Mouse (Mus musculus) heart, embryonic 11.5 days (tissue): ENCODE results near the gene Mapkap1. TPM values are rescaled to one million over a fixed set of nuclear protein-coding genes. Genes with fewer than 3 reads are reported as not detected.

Source experiments
- ATAC-seq: fragments of 200-750 bp; cut with Nextera tagmentation; replicated peaks from 2 replicates; pipeline ENCODE4 v1.8.0; 2017; ENCODE audit warnings: moderate library complexity; ENCODE audit not compliant: insufficient number of reproducible peaks, low FRiP score, low TSS enrichment
- H3K27ac ChIP-seq: fragments of 300-500 bp; sonication (generic); 2 replicates; pipeline ENCODE4 v1.5.1; 2014; ENCODE audit warnings: mild to moderate bottlenecking, low read depth, low read length
- H3K27me3 ChIP-seq: fragments of 300-500 bp; sonication (generic); 2 replicates; pipeline ENCODE4 v1.6.1; 2014; ENCODE audit warnings: mild to moderate bottlenecking, low read length, mixed read lengths; ENCODE audit not compliant: control insufficient read depth, insufficient read depth
- H3K36me3 ChIP-seq: fragments of 300-500 bp; sonication (generic); 2 replicates; pipeline ENCODE4 v1.6.1; 2014; ENCODE audit warnings: mild to moderate bottlenecking, low read length, moderate library complexity, mixed read lengths; ENCODE audit not compliant: control insufficient read depth, insufficient read depth
- H3K4me1 ChIP-seq: fragments of 300-500 bp; sonication (generic); 2 replicates; pipeline ENCODE4 v1.6.1; 2014; ENCODE audit warnings: low read length; ENCODE audit not compliant: control insufficient read depth, insufficient read depth
- H3K4me2 ChIP-seq: fragments of 300-500 bp; sonication (generic); 2 replicates; pipeline ENCODE4 v1.6.1; 2014; ENCODE audit warnings: mild to moderate bottlenecking, moderate library complexity
- H3K4me3 ChIP-seq: fragments of 300-500 bp; sonication (generic); 2 replicates; pipeline ENCODE4 v1.5.1; 2014; ENCODE audit warnings: low read depth, low read length
- H3K9ac ChIP-seq: fragments of 300-500 bp; sonication (generic); 2 replicates; pipeline ENCODE4 v1.6.1; 2014; ENCODE audit warnings: mild to moderate bottlenecking, low read depth, low read length, moderate library complexity
- H3K9me3 ChIP-seq: fragments of 300-500 bp; sonication (generic); replicated peaks from 2 replicates; pipeline ENCODE4 v1.6.1; 2016; ENCODE audit warnings: low read length; ENCODE audit not compliant: control insufficient read depth
- WGBS: fragments of 180-500 bp; shearing (Covaris S2); extraction: QIAGEN DNeasy Blood & Tissue Kit; methylation state at CpG from one replicate; pipeline ENCODE4 v1.1.7; 2014; ENCODE audit not compliant: insufficient replicate concordance; 5-methylcytosine and 5-hydroxymethylcytosine counted together
- polyA plus RNA-seq: library from polyadenylated mRNA; unstranded; fragments of >200 nt; fragmentation: Nextera tagmentation; extraction: Ambion mirVana; gene quantifications from 2 replicates; pipeline ENCODE4 v1.2.1, GENCODE M21; 2014

Mapkap1 gene
- polyA plus RNA-seq, 1 experiment from 2014 or later, result 61.7 TPM

DNA sequence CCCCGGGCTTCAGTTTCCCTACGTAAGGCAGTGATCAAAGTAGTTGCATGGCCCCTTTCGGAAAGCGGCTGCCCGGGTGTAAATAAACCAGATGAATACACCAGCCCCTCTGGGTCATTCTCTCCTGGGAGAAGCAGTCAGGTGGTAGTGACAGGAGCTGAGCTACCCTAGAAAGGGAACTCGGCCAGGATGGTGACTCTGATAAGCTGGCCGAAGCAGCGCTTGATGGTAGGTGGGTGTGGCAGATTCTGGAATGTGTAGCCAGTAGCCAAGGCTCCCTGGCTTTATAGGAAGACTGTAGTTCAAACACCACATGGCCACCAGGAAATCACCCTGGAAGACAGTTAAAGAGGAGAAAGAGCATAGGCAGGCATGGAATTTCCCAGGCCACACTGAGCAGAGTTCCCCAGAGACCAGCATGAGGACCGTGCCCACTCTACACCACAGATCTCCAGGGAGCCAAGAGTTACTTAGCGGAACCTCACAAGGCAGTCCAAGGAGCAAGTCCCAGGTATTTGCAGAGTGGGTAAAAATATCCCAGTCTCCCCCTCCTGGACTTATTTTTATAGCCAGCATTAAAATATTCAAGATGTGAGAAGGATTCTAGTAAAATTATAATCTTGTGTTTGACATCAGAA lies 214.3 kb downstream of the Mapkap1 start:
- ATAC-seq, result no peak
- WGBS, result 46% methylated on average over 10 of the region's 10 CpGs

DNA sequence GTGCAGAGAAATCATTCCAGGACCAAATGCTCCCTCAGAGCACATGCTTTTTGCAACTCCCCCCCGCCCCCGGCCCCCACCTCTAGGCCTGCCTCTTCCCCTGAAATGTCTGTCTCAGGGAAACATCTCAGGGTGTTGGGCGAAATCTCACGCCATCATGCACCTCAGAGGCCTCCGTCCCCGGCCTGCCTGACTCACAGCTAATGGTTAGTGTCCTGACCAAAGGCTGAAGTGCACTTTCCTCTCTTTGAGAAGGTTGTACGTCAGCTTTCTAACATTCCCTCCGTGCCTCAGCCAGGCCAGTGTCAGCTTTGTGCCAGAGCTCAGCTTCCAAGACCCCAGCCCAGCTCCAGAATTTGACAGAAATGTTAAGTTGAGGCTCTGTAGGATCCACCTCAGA lies 214.9 kb downstream of the Mapkap1 start:
- H3K4me3 ChIP-seq, result no peak overlapping the region
- no peaks in the 10 kb centered on the region for H3K27me3 ChIP-seq
- peaks cover 8% of the 10 kb centered on the region for H3K4me1 ChIP-seq
- H3K27ac ChIP-seq, result no peak overlapping the region
- H3K9ac ChIP-seq, result no peak overlapping the region
- 71% methylated on average over 8 of the region's 8 CpGs for WGBS
- no peaks in the 10 kb centered on the region for H3K9me3 ChIP-seq
- ATAC-seq, result no peak
- H3K36me3 ChIP-seq, result no peaks in the 10 kb centered on the region; the same call in 1 of the 2 replicates
- H3K4me2 ChIP-seq, result no peak overlapping the region

More for the DNA sequence above, 214.3 kb downstream of the Mapkap1 start:
- Histone ChIP-seq H3K36me3 (no peaks in the 10 kb centered on the region; the same call in 1 of the 2 replicates), H3K27ac (no peak overlapping the region), H3K4me1 (peaks cover 8% of the 10 kb centered on the region), H3K9ac (no peak overlapping the region), H3K4me3 (no peak overlapping the region), H3K9me3 (no peaks in the 10 kb centered on the region), H3K4me2 (no peak overlapping the region), H3K27me3 (no peaks in the 10 kb centered on the region)

DNA sequence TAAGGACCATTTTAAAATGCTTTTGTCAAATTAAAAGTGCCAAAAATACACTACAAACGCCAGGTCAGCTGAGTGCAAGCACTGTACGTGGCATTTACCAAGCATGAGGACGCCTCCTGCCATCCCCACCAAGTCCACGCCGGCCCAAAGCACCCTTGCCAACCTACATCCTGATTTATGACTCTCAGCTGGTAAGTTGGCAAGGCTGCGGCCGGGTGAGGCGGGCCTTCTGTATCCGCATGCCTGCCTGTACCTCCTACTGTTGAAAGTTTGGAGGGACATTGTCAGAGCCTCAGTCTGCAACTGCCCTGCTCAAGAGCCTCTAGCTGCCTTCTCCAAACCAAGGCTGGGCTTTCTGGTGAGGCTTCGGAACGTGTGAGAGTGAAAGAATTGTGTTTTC lies 215.9 kb downstream of the Mapkap1 start:
- H3K4me2 ChIP-seq, result no peak overlapping the region
- H3K9me3 ChIP-seq, result no peaks in the 10 kb centered on the region
- no peak for ATAC-seq
- H3K36me3 ChIP-seq, result no peaks in the 10 kb centered on the region; the same call in 1 of the 2 replicates
- 87% methylated on average over 11 of the region's 11 CpGs for WGBS
- no peaks in the 10 kb centered on the region for H3K27me3 ChIP-seq
- no peak overlapping the region for H3K27ac ChIP-seq
- no peak overlapping the region for H3K9ac ChIP-seq
- H3K4me3 ChIP-seq, result no peak overlapping the region
- peaks cover 11% of the 10 kb centered on the region for H3K4me1 ChIP-seq

DNA sequence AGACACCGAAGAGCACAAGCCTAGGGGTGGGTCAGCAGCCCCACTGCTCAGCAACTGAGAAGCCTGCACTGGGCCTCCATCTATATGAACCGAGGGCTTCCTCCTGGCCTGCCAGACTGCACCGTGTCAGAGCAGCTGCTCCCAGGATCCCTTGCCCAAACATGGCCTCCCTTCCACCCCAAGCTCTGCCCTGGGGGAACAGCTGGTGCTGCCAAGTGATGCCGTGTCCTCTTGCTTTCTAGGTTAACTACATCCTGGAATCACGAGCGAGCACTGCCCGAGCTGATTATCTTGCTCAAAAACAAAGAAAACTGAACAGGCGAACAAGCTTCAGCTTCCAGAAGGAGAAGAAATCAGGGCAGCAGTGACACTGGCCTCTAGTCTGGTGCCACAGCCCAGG lies 216.6 kb downstream of the Mapkap1 start:
- Histone ChIP-seq H3K4me3 (no peak overlapping the region), H3K27ac (no peak overlapping the region), H3K9me3 (no peaks in the 10 kb centered on the region), H3K36me3 (no peaks in the 10 kb centered on the region; the same call in 1 of the 2 replicates), H3K4me2 (no peak overlapping the region), H3K4me1 (peaks cover 11% of the 10 kb centered on the region), H3K9ac (no peak overlapping the region), H3K27me3 (no peaks in the 10 kb centered on the region)
- WGBS, result 86% methylated on average over 8 of the region's 8 CpGs
- no peak for ATAC-seq

GRCm38 (mm10) chr2:34624076-34624475 lies 217.5 kb downstream of the Mapkap1 start:
- H3K9ac ChIP-seq, result no peak overlapping the region
- no peak overlapping the region for H3K27ac ChIP-seq
- peaks cover 11% of the 10 kb centered on the region for H3K4me1 ChIP-seq
- no peaks in the 10 kb centered on the region for H3K9me3 ChIP-seq
- ATAC-seq, result no peak
- no peak overlapping the region for H3K4me3 ChIP-seq
- H3K36me3 ChIP-seq, result no peaks in the 10 kb centered on the region; the same call in 1 of the 2 replicates
- no peaks in the 10 kb centered on the region for H3K27me3 ChIP-seq
- WGBS, result 87% methylated on average over 12 of the region's 12 CpGs
- no peak overlapping the region for H3K4me2 ChIP-seq

DNA sequence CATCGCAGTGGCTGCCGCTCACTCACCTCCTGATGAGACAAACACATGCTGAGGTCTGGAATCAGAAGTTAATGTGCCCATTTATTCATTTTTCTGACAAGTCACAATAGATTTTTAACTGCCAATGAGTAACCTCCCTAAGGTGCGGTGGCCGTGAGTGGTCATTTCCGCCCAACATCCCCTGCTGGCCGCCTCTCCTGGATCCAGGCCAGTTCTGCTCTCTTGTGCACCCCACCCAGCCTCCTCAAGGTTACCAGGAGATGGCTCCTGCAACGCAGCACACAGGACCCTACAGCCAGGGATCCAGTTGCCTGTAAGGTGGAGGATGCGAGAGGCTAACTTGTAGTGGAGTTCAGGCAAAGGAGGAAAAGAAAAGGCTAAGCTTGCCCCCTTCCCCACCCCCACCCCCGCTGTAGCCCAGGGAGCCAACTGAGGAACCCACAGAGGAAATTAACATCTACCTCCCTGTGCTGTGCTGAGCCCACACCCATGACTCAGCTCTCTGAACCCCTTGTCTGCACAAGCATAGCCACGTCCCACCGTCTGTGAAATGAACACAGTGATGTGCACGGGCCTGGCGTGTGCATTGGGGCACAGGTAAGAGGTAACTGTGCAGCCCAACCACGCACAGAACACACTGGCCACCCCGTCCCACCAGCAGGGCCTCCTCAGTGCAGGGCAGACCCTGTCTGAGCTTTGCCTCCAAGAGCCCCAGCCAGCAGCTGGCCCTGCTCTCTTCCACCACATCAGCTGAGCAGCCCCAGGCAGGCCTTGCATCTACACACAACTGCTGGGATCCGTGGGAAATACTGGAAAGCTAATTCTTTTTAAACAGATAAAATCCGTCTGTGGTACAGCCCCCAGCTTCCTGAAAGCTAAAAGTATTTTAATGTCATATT lies 221.0 kb downstream of the Mapkap1 start:
- Histone ChIP-seq H3K4me3 (no peak overlapping the region), H3K27me3 (no peaks in the 10 kb centered on the region), H3K4me1 (peaks cover 5% of the 10 kb centered on the region), H3K27ac (no peak overlapping the region), H3K36me3 (no peaks in the 10 kb centered on the region; the same call in 1 of the 2 replicates), H3K9ac (no peak overlapping the region), H3K4me2 (no peak overlapping the region), H3K9me3 (no peaks in the 10 kb centered on the region)
- ATAC-seq, result peak; percentile 23; the same call in 1 of the 2 replicates
- WGBS, result 63% methylated on average over 17 of the region's 17 CpGs

GRCm38 (mm10) chr2:34628903-34629540 lies 222.5 kb downstream of the Mapkap1 start:
- Histone ChIP-seq H3K36me3 (no peaks in the 10 kb centered on the region; the same call in 1 of the 2 replicates), H3K4me1 (peaks cover 5% of the 10 kb centered on the region), H3K9ac (peak overlapping the region; percentile 12; the same call in 1 of the 2 replicates), H3K4me3 (no peak overlapping the region), H3K9me3 (no peaks in the 10 kb centered on the region), H3K27ac (no peak overlapping the region), H3K4me2 (no peak overlapping the region), H3K27me3 (no peaks in the 10 kb centered on the region)
- WGBS, result 81% methylated on average over 4 of the region's 4 CpGs
- ATAC-seq, result no peak

DNA sequence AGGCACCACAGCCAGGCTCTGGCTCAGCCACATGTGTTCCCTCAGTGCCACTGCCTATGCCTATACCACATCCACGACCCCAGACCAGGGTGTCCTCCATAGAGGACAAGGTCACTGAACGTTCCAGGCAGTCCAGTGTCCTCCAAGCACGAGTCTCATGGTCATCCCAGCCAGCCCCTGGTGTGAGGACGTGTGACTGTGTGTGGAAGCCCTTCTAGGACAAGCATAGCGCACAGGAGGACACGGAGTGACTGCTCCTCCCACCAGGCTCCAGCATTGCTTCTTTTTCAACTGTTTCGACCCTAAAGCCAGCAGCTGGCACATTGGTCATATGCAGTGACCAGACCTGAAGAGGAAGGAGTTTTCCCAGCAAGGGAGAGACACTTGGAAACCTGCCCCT lies 223.2 kb downstream of the Mapkap1 start:
- H3K4me1 ChIP-seq, result peaks cover 5% of the 10 kb centered on the region
- WGBS, result 63% methylated on average over 7 of the region's 7 CpGs
- H3K36me3 ChIP-seq, result no peaks in the 10 kb centered on the region; the same call in 1 of the 2 replicates
- no peak overlapping the region for H3K4me3 ChIP-seq
- no peaks in the 10 kb centered on the region for H3K9me3 ChIP-seq
- no peak overlapping the region for H3K9ac ChIP-seq
- H3K27me3 ChIP-seq, result no peaks in the 10 kb centered on the region
- H3K27ac ChIP-seq, result no peak overlapping the region
- ATAC-seq, result no peak
- no peak overlapping the region for H3K4me2 ChIP-seq
